In the genomic region with DNA sequence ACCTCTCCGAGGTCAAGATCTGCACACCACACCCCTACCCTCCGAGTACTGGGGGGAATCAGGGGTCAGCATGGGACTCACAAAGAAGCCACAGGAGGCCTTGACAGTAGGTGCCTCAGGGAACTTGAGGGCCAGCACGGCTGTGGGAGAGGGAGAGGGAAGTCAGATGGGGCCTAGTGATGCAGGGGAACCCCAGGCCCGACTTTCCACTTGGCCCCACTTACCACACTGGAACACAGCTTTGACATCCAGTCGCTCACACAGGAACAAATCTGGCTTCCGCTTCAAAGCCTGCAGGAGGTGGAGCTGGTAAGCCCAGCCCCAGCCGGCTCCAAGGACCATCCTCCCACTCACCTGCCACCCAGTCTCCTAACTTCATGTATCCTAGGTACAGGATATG, we compare ENCODE assay signal across 30 mouse cellular contexts. TPM values are rescaled to one million over a fixed set of nuclear protein-coding genes. Genes with fewer than 3 reads are reported as not detected.
"Had no signal": no experiment of that assay in that cellular context is flagged by ENCODE, and none has a peak within 500 bp of the region (broad histone marks: within the 10 kb centered on the region; RNA-seq: fewer than 3 reads in every experiment).

No protein-coding gene starts in this region.

- H3K4me3 ChIP-seq: heart, embryonic 13.5 days; heart, embryonic 15.5 days; hindbrain, embryonic 10.5 days; hindbrain, embryonic 12.5 days; hindbrain, embryonic 13.5 days; hindbrain, embryonic 15.5 days; intestine, embryonic 15.5 days; kidney, embryonic 15.5 days; layer of hippocampus, adult 2 months; left cerebral cortex, adult 2 months had no signal

- H3K27me3 ChIP-seq: heart, embryonic 13.5 days; heart, embryonic 15.5 days; hindbrain, embryonic 12.5 days; hindbrain, embryonic 13.5 days; hindbrain, embryonic 15.5 days; intestine, embryonic 15.5 days; kidney, embryonic 15.5 days had no signal

- H3K27ac ChIP-seq: heart, embryonic 13.5 days; heart, embryonic 15.5 days; hindbrain, embryonic 10.5 days; hindbrain, embryonic 12.5 days; hindbrain, embryonic 13.5 days; hindbrain, embryonic 14.5 days; hindbrain, embryonic 15.5 days; hindbrain, postnatal 0 days; intestine, embryonic 15.5 days; kidney, embryonic 15.5 days; kidney, postnatal 0 days; layer of hippocampus, adult 2 months; left cerebral cortex, adult 2 months had no signal

- DNase-seq: heart, postnatal 10 days; heart, postnatal 14 days; heart, postnatal 36 days; kidney, adult 11 months; kidney, adult 18-20 months; kidney, adult 2 months; kidney, adult 8-10 months; kidney, adult 9 months; kidney, postnatal 10 days; kidney, postnatal 14 days; kidney, postnatal 25 days; kidney, postnatal 36 days; kidney, postnatal 4 days; layer of hippocampus, adult 9-11 months; layer of hippocampus, postnatal 36 days had no signal

RNA-seq across cellular contexts. Expression of gene B4galt2, which starts 12.1 kb away (rescaled TPM):
- total RNA-seq: hematopoietic stem cell, adult 5-6 weeks had no signal
- polyA plus RNA-seq: inflammation-experienced regulatory T-cells, adult 6 months had no signal

RNA-seq across cellular contexts. Expression of gene Ccdc24, which starts 23.0 kb away (rescaled TPM):
- total RNA-seq: hematopoietic stem cell, adult 5-6 weeks had no signal
- polyA plus RNA-seq: inflammation-experienced regulatory T-cells, adult 6 months had no signal
